Comparison of ENCODE assay signal across 16 mouse cellular contexts in genomic region chr8:109280540-109280939, GRCm38 (mm10).
DNase-seq lines count a peak whose midpoint lies in the region; ATAC-seq and TF ChIP-seq lines count a peak whose summit lies in the region.
"Had no signal": no experiment of that assay in that cellular context is flagged by ENCODE, and none has a peak within 500 bp of the region (broad histone marks: within the 10 kb centered on the region; RNA-seq: fewer than 3 reads in every experiment).

No protein-coding gene starts in this region.

- no peaks in the 10 kb centered on the region for H3K27me3 ChIP-seq in hindbrain, embryonic 11.5 days (ENCODE audit: control insufficient read depth, insufficient read depth, low read length)
- no peaks in the 10 kb centered on the region for H3K27me3 ChIP-seq in hindbrain, embryonic 14.5 days (ENCODE audit: control insufficient read depth, insufficient read depth, low read length)
- H3K27me3 ChIP-seq: embryonic facial prominence, embryonic 15.5 days; megakaryocyte, embryonic 14.5 days had no signal

- H3K4me1 ChIP-seq in hindbrain, embryonic 11.5 days (replicated peaks; ENCODE audit: control insufficient read depth, insufficient read depth, low read length), result no peaks in the 10 kb centered on the region
- H3K4me1 ChIP-seq in hindbrain, embryonic 14.5 days (replicated peaks; ENCODE audit: control insufficient read depth, insufficient read depth, low read length), result no peaks in the 10 kb centered on the region
- H3K4me1 ChIP-seq in ES-E14 (ENCODE audit: control insufficient read depth in 2 of 2, insufficient read depth in 2 of 2, low read length in 2 of 2, poor library complexity in 1 of 2), result no peaks in the 10 kb centered on the region
- H3K4me1 ChIP-seq: embryonic facial prominence, embryonic 15.5 days; megakaryocyte, embryonic 14.5 days had no signal

- in situ Hi-C loops in ES-E14 (cut with MboI; ENCODE audit: low sequenced_read_pairs in 2 of 2, unreplicated experiment in 2 of 2), result no loop called here

- DNase-seq in hindbrain, embryonic 11.5 days (ENCODE audit: low spot score), result peak; percentile 39
- DNase-seq in hindbrain, embryonic 14.5 days (ENCODE audit: low spot score), result no peak
- DNase-seq in 416B (ENCODE audit: low read depth) (peak; percentile 47), ES-E14 (ENCODE audit: low read depth, low spot score) (peak; percentile 53)
- DNase-seq in gastrocnemius, adult 2 months, result no peak
- no peak for DNase-seq in layer of hippocampus, adult 8-10 months (ENCODE audit: low spot score in 2 of 2)
- DNase-seq: cerebellum, adult 2 months; gastrocnemius, postnatal 36 days; heart, postnatal 14 days; kidney, adult 11 months; lung, adult 18-20 months had no signal

- intact Hi-C loops in gastrocnemius, adult 2 months (cut with DNase I), result no loop called here

- H3K36me3 ChIP-seq in hindbrain, embryonic 11.5 days (ENCODE audit: control insufficient read depth, insufficient read depth, low read length), result no peaks in the 10 kb centered on the region
- H3K36me3 ChIP-seq in hindbrain, embryonic 14.5 days (replicated peaks; ENCODE audit: control insufficient read depth, insufficient read depth), result no peaks in the 10 kb centered on the region
- no peaks in the 10 kb centered on the region for H3K36me3 ChIP-seq in ES-E14 (ENCODE audit: control insufficient read depth, insufficient read depth, low read length, poor library complexity, severe bottlenecking)
- H3K36me3 ChIP-seq: embryonic facial prominence, embryonic 15.5 days; G1E had no signal

- no peaks in the 10 kb centered on the region for H3K9me3 ChIP-seq in hindbrain, embryonic 11.5 days (ENCODE audit: control insufficient read depth, low read length)
- H3K9me3 ChIP-seq in hindbrain, embryonic 14.5 days (ENCODE audit: control insufficient read depth, low read length), result no peaks in the 10 kb centered on the region
- H3K9me3 ChIP-seq in ES-E14 (ENCODE audit: control insufficient read depth, insufficient read depth, low read depth, low read length), result no peaks in the 10 kb centered on the region
- H3K9me3 ChIP-seq: embryonic facial prominence, embryonic 15.5 days; megakaryocyte, embryonic 14.5 days had no signal

- 87% methylated on average over 2 of the region's 2 CpGs for WGBS in hindbrain, embryonic 11.5 days
- 93% methylated on average over 2 of the region's 2 CpGs for WGBS in hindbrain, embryonic 14.5 days

- H3K27ac ChIP-seq in hindbrain, embryonic 11.5 days (ENCODE audit: low read depth, low read length), result no peak overlapping the region
- H3K27ac ChIP-seq in hindbrain, embryonic 14.5 days, result no peak overlapping the region
- no peak overlapping the region for H3K27ac ChIP-seq in ES-E14 (ENCODE audit: insufficient read depth, low read depth, low read length, poor library complexity, severe bottlenecking)
- H3K27ac ChIP-seq in gastrocnemius, adult 2 months, result no peak overlapping the region
- H3K27ac ChIP-seq: embryonic facial prominence, embryonic 15.5 days had no signal

- no peak overlapping the region for H3K9ac ChIP-seq in hindbrain, embryonic 11.5 days (ENCODE audit: low read depth, low read length)
- H3K9ac ChIP-seq in hindbrain, embryonic 14.5 days, result no peak overlapping the region
- no peak overlapping the region for H3K9ac ChIP-seq in ES-E14 (ENCODE audit: insufficient read depth, low read depth, low read length, poor library complexity, severe bottlenecking)
- H3K9ac ChIP-seq: embryonic facial prominence, embryonic 15.5 days had no signal

- H3K4me2 ChIP-seq in hindbrain, embryonic 11.5 days (replicated peaks; ENCODE audit: low read depth, low read length), result no peak overlapping the region
- H3K4me2 ChIP-seq in hindbrain, embryonic 14.5 days (replicated peaks), result no peak overlapping the region
- H3K4me2 ChIP-seq: embryonic facial prominence, embryonic 15.5 days had no signal

- no peak overlapping the region for H3K4me3 ChIP-seq in hindbrain, embryonic 11.5 days (ENCODE audit: low read depth, low read length)
- no peak overlapping the region for H3K4me3 ChIP-seq in hindbrain, embryonic 14.5 days (replicated peaks; ENCODE audit: low read length)
- H3K4me3 ChIP-seq in ES-E14 (ENCODE audit: insufficient read depth in 1 of 2, low read depth in 1 of 2, low read length in 2 of 2, poor library complexity in 1 of 2, severe bottlenecking in 1 of 2), result no peak overlapping the region
- H3K4me3 ChIP-seq in gastrocnemius, adult 2 months, result no peak overlapping the region
- H3K4me3 ChIP-seq: embryonic facial prominence, embryonic 15.5 days; megakaryocyte, embryonic 14.5 days had no signal

- peak; percentile 45; the same call in 1 of the 2 replicates for ATAC-seq in hindbrain, embryonic 11.5 days (ENCODE audit: low FRiP score)
- ATAC-seq in hindbrain, embryonic 14.5 days (ENCODE audit: low FRiP score), result no peak
- ATAC-seq in megakaryocyte progenitor cell, adult 5-6 weeks (replicated peaks; ENCODE audit: poor library complexity), result peak; percentile 61
- ATAC-seq: forebrain, embryonic 16.5 days had no signal

- no peak for TF ChIP-seq CTCF in gastrocnemius, adult 2 months (IDR thresholded peaks at IDR 0.05)

TF ChIP-seq in ES-E14, 5 proteins besides CTCF, POLR2A, EP300 and RAD21:
- TF ChIP-seq CHD2 (IDR thresholded peaks at IDR 0.05; ENCODE audit: low read depth, low read length) (peak; percentile 58; the same call in 1 of the 2 replicates), ZNF384 (IDR thresholded peaks at IDR 0.05; ENCODE audit: low read depth, low read length) (no peak)

Comparison
In these comparisons a context has a peak if more than half of its experiments do, and no peak if none do; other contexts are left out.
1. DNase-seq: peak in hindbrain, embryonic 11.5 days (single experiment), 416B (single experiment) and ES-E14 (single experiment); none in hindbrain, embryonic 14.5 days (single experiment), gastrocnemius, adult 2 months (single experiment) and layer of hippocampus, adult 8-10 months (0 of 2).